Mouse (Mus musculus): ENCODE results near the gene Cd164.

Gene Cd164

GRCm38 (mm10) chr10:41546396-41547165 is 27.4 kb downstream of the Cd164 start:
- no peak for DNase-seq (ENCODE audit: low read depth, low spot score)

- DNase-seq (ENCODE audit: low read depth, low spot score), result no peak
Observed at GRCm38 (mm10) chr10:41550711-41551110, 31.5 kb downstream of the Cd164 start.

GRCm38 (mm10) chr10:41552319-41552718 is 33.1 kb downstream of the Cd164 start:
- no peak for DNase-seq (ENCODE audit: low read depth, low spot score)

- DNase-seq (ENCODE audit: low read depth, low spot score), result no peak
Observed at GRCm38 (mm10) chr10:41552847-41553589, 33.8 kb downstream of the Cd164 start.

- DNase-seq (ENCODE audit: low read depth, low spot score), result no peak
Observed at GRCm38 (mm10) chr10:41553711-41554110, 34.5 kb downstream of the Cd164 start.

GRCm38 (mm10) chr10:41555081-41555480 is 35.9 kb downstream of the Cd164 start:
- no peak for DNase-seq (ENCODE audit: low read depth, low spot score)

GRCm38 (mm10) chr10:41558401-41558800 is 39.2 kb downstream of the Cd164 start:
- DNase-seq (ENCODE audit: low read depth, low spot score), result no peak

- DNase-seq (ENCODE audit: low read depth, low spot score), result no peak
Observed at GRCm38 (mm10) chr10:41561701-41562395, 42.6 kb downstream of the Cd164 start.

- DNase-seq (ENCODE audit: low read depth, low spot score), result no peak
Observed at GRCm38 (mm10) chr10:41565141-41565540, 45.9 kb downstream of the Cd164 start.

GRCm38 (mm10) chr10:41568306-41568705 is 49.1 kb downstream of the Cd164 start:
- DNase-seq (ENCODE audit: low read depth, low spot score), result no peak

GRCm38 (mm10) chr10:41571065-41571464 is 51.9 kb downstream of the Cd164 start:
- no peak for DNase-seq (ENCODE audit: low read depth, low spot score)

- no peak for DNase-seq (ENCODE audit: low read depth, low spot score)
Observed at GRCm38 (mm10) chr10:41572274-41572673, 53.1 kb downstream of the Cd164 start.

GRCm38 (mm10) chr10:41573190-41573589 is 54.0 kb downstream of the Cd164 start:
- no peak for DNase-seq (ENCODE audit: low read depth, low spot score)

GRCm38 (mm10) chr10:41575451-41576327 is 56.5 kb downstream of the Cd164 start:
- no peak for DNase-seq (ENCODE audit: low read depth, low spot score)

GRCm38 (mm10) chr10:41576328-41576833 is 57.2 kb downstream of the Cd164 start:
- no peak for DNase-seq (ENCODE audit: low read depth, low spot score)

- no peak for DNase-seq (ENCODE audit: low read depth, low spot score)
Observed at GRCm38 (mm10) chr10:41578541-41578940, 59.3 kb downstream of the Cd164 start.

GRCm38 (mm10) chr10:41580441-41580840 is 61.2 kb downstream of the Cd164 start:
- no peak for DNase-seq (ENCODE audit: low read depth, low spot score)

All from brain, embryonic 18.5 days (tissue).